Mouse (Mus musculus): ENCODE data around the gene Klf9. TPM values are rescaled to one million over a fixed set of nuclear protein-coding genes. Genes with fewer than 3 reads are reported as not detected.

Klf9 gene
- polyA plus RNA-seq, 1 experiment: 59.3 TPM

DNA sequence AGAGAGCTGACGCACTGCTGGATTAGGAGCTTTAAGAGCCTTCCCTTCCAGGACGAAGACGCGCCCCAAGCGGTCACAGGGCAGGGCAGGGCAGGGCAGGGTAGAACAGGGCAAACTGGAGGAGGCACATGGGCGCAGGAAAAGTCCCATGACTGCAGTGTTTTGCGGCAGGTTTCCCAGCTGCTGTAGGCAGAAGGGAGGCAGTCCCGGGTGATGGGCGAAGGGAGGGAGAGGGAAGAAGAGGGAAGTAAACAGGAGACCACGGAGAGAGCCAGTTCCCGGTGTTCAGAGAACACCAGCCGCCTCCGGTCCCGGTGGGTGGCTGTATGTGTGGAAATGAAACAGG, 7.0 kb upstream of the Klf9 start:
- Histone ChIP-seq H3K4me3 (ENCODE audit: insufficient read depth, low read depth, low read length) (peak overlapping the region; percentile 42), H3K4me1 (ENCODE audit: control insufficient read depth, insufficient read depth, low read length) (peaks cover 32% of the 10 kb centered on the region), H3K36me3 (ENCODE audit: control insufficient read depth, insufficient read depth, low read length) (no peaks in the 10 kb centered on the region), H3K27me3 (replicated peaks; ENCODE audit: control insufficient read depth, insufficient read depth, low read length) (no peaks in the 10 kb centered on the region), H3K27ac (ENCODE audit: insufficient read depth, low read depth, low read length) (peak overlapping the region; percentile 100)
- TF ChIP-seq CTCF (conservative IDR thresholded peaks at IDR 0.05; ENCODE audit: insufficient read depth, insufficient read length, low read depth, low read length) (peak; percentile 51; the same call in 1 of the 2 replicates), POLR2A (IDR thresholded peaks at IDR 0.05; ENCODE audit: low read depth, low read length) (no peak)
- DNase-seq: peak; percentile 95
- 2% methylated on average over 14 of the region's 14 CpGs for WGBS

DNA sequence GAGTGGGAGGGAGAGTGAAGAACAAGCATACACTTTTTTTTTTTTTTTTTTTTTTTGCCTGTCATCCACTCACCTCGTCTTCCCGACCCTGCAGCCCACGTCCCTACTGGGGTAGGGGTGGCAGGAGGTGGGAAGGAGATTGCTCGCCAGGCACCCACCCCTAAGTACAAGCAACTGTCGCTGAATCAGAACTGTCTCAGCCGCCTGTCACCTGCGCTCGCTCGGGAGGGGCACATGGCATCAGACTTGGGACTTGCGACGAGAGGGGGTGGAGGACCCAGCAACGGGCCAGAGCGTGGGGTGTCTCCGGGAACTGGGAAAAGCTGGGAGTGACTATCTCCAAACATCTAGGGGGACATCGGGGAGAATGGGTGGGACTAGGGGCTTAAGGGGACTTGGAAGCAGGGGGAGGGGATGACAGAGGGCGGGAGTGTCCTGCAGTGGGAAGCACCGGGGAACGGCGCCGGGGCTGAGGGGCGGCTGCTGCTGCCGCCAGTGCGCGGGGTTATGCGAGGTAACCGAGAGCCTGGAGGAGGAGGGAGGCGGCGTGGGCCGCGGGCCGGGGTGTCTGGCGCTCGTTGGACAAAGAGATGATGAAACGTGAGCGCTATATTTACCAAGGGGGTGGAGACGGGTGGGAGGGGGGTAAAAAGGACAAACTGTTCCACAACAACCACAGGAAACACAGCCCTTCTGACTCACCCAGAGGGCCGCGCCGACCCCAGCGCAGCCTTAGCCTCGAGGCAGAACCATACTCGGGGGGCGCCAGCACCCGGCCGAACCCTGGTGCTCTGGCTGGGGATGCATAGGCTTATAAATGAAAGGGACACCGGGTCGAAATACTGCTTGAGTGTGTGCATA, 6.4 kb upstream of the Klf9 start:
- peak; percentile 18 for TF ChIP-seq POLR2A (IDR thresholded peaks at IDR 0.05; ENCODE audit: low read depth, low read length)
- no peak for TF ChIP-seq CTCF (conservative IDR thresholded peaks at IDR 0.05; ENCODE audit: insufficient read depth, insufficient read length, low read depth, low read length)
- DNase-seq: peak; percentile 97
- under 1% methylated on average over 44 of the region's 47 CpGs for WGBS

DNA sequence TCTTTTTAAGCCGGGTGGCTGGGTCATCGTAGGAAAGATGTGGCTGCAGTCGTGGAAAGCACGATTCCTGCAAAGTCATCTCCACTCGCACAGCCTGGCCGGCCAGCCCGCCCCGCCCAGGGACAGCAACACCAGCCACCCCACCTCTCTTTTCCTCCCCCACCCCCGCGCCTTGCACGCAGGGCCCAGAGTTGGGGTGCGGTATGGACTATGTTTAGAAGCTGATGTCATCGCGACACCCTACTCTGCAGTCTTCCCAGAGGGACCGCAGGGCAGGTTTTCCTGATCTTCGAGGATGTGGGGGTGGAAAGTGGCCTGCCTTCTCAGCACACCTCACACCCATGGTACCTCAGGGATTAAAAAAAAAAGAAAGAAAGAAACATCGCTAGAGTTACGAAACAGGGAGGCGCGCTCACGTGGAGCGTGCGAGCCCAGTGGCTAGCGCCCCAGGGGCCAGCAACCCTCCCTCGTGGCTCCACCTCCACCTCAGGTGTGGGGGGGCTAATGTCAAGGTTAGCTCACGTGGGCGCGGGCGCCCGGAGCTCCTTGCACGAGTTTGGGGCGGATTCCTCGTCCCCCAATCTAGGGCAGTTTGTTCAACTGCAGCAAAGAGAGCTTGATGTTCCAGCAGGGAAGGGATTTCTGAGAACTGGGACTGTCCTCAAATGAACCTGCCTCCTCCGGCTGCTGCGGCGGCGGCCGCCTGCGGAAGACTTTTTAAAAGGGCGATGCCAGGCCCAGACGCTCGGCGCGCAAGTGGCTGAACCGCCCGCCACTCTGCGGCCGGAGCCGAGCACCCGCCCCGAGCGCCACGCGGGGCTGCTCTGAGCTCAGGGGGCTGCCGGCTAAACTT, 5.5 kb upstream of the Klf9 start:
- Histone ChIP-seq H3K36me3 (ENCODE audit: control insufficient read depth, insufficient read depth, low read length) (no peaks in the 10 kb centered on the region), H3K4me3 (ENCODE audit: insufficient read depth, low read depth, low read length) (peak overlapping the region; percentile 52), H3K27ac (ENCODE audit: insufficient read depth, low read depth, low read length) (peak overlapping the region; percentile 100), H3K27me3 (replicated peaks; ENCODE audit: control insufficient read depth, insufficient read depth, low read length) (no peaks in the 10 kb centered on the region), H3K4me1 (ENCODE audit: control insufficient read depth, insufficient read depth, low read length) (peaks cover 35% of the 10 kb centered on the region)
- TF ChIP-seq POLR2A (IDR thresholded peaks at IDR 0.05; ENCODE audit: low read depth, low read length) (peak; percentile 67), CTCF (conservative IDR thresholded peaks at IDR 0.05; ENCODE audit: insufficient read depth, insufficient read length, low read depth, low read length) (no peak)
- WGBS: under 1% methylated on average over 55 of the region's 55 CpGs
- DNase-seq: peak; percentile 98

More for the DNA sequence above, 6.4 kb upstream of the Klf9 start:
- no peaks in the 10 kb centered on the region for H3K27me3 ChIP-seq (replicated peaks; ENCODE audit: control insufficient read depth, insufficient read depth, low read length)
- H3K4me3 ChIP-seq (ENCODE audit: insufficient read depth, low read depth, low read length): peak overlapping the region; percentile 42
- H3K36me3 ChIP-seq (ENCODE audit: control insufficient read depth, insufficient read depth, low read length): no peaks in the 10 kb centered on the region
- peaks cover 34% of the 10 kb centered on the region for H3K4me1 ChIP-seq (ENCODE audit: control insufficient read depth, insufficient read depth, low read length)
- H3K27ac ChIP-seq (ENCODE audit: insufficient read depth, low read depth, low read length): peak overlapping the region; percentile 100

DNA sequence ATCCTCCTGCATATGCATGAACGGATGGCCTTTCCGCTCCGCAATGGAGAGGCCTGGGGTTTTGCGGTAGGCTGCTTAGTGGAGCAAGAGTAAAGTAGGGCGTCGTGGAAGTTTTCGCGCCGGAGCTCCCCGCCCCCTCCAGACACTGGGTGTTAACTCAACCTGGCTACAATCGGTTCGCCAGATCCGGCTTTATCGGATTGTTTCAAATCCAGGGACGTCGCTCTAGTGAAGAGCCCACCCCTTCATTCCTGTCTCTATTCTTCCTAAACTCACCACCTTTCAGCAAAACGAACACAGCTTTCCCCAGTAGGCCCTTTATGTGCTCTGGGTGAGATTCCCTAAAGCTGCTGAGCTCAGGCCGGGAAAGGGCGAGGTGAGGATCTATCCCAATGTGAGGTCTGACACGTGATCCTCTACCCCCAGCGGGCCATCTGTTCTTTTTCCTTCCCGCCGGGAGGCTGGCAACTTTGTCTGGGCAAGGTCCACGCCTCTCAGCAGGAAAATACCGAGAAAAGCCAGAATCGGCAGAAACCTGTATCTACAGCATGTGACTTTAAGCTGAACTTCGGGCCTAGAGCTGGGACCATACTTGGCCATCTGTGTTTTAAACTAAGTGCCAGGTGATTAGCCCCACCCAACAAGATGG, 4.7 kb upstream of the Klf9 start:
- Histone ChIP-seq H3K27ac (ENCODE audit: insufficient read depth, low read depth, low read length) (peak overlapping the region; percentile 100), H3K4me3 (ENCODE audit: insufficient read depth, low read depth, low read length) (peak overlapping the region; percentile 52), H3K36me3 (ENCODE audit: control insufficient read depth, insufficient read depth, low read length) (no peaks in the 10 kb centered on the region), H3K27me3 (replicated peaks; ENCODE audit: control insufficient read depth, insufficient read depth, low read length) (no peaks in the 10 kb centered on the region), H3K4me1 (ENCODE audit: control insufficient read depth, insufficient read depth, low read length) (peaks cover 35% of the 10 kb centered on the region)
- WGBS: 3% methylated on average over 27 of the region's 27 CpGs
- peak; percentile 33 for TF ChIP-seq POLR2A (IDR thresholded peaks at IDR 0.05; ENCODE audit: low read depth, low read length)
- TF ChIP-seq CTCF (conservative IDR thresholded peaks at IDR 0.05; ENCODE audit: insufficient read depth, insufficient read length, low read depth, low read length): no peak
- peak; percentile 97 for DNase-seq

DNA sequence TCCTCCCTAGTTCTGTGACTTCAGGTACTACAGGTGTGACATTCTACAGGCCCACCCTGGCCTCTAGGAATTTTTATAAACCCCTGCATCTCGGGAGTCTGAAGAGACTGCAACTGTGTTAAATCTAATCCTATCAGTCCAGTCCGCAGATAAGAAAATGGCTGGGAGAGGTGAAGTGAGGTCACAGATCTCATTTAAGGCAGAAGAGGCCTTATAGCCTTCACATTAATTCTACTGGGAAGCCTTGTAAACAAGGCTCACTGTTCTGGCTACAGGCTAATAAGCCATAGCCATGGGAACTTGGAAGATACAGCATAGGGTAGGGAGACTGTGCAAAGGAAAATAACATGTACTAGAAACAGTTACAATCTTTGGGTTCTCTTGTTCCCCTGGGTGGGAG, 3.7 kb upstream of the Klf9 start:
- H3K36me3 ChIP-seq (ENCODE audit: control insufficient read depth, insufficient read depth, low read length): no peaks in the 10 kb centered on the region
- H3K4me3 ChIP-seq (ENCODE audit: insufficient read depth, low read depth, low read length): no peak overlapping the region
- WGBS: 45% methylated on average over 2 of the region's 2 CpGs
- no peaks in the 10 kb centered on the region for H3K27me3 ChIP-seq (replicated peaks; ENCODE audit: control insufficient read depth, insufficient read depth, low read length)
- H3K4me1 ChIP-seq (ENCODE audit: control insufficient read depth, insufficient read depth, low read length): peaks cover 28% of the 10 kb centered on the region
- H3K27ac ChIP-seq (ENCODE audit: insufficient read depth, low read depth, low read length): peak overlapping the region; percentile 100
- TF ChIP-seq POLR2A (IDR thresholded peaks at IDR 0.05; ENCODE audit: low read depth, low read length) (no peak), CTCF (conservative IDR thresholded peaks at IDR 0.05; ENCODE audit: insufficient read depth, insufficient read length, low read depth, low read length) (no peak)
- peak; percentile 26 for DNase-seq

DNA sequence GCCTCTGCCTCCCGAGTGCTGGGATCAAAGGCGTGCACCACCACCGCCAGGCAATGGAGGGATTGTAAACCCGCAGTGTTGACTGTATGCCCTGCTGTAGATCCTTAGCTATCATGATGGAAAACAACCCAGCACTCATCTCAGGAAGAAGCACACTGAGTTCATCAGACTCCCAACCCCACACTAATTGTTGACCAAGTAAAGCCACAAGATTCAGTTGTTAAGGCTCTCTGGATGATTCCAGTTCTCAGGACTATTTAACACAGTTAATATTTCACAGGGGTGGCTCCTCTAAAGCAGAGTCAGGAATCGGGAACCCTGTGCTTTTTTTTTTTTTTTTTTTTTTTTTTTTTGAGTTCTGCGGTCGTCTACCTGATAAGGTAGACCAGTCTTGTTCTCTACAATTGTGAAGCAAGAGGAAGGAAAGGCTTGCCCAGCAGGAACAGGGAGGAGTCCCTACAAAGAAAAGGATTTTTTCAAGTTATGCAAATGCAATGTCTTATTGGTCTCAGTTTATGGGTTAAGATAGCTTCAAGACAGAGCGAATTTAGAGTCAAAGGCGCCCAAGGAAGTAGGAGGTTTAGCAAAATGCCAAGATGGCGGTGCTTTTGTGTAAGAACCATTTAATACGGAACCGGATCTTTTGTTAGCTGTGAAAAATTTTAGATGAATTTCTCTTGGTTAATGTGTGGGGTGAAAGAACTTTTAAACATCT, 1.1 kb upstream of the Klf9 start:
- H3K27ac ChIP-seq (ENCODE audit: insufficient read depth, low read depth, low read length): peak overlapping the region; percentile 100
- H3K27me3 ChIP-seq (replicated peaks; ENCODE audit: control insufficient read depth, insufficient read depth, low read length): no peaks in the 10 kb centered on the region
- TF ChIP-seq CTCF (conservative IDR thresholded peaks at IDR 0.05; ENCODE audit: insufficient read depth, insufficient read length, low read depth, low read length): no peak
- TF ChIP-seq POLR2A (IDR thresholded peaks at IDR 0.05; ENCODE audit: low read depth, low read length): no peak
- peak; percentile 92 for DNase-seq
- H3K4me3 ChIP-seq (ENCODE audit: insufficient read depth, low read depth, low read length): peak overlapping the region; percentile 94
- H3K36me3 ChIP-seq (ENCODE audit: control insufficient read depth, insufficient read depth, low read length): no peaks in the 10 kb centered on the region
- H3K4me1 ChIP-seq (ENCODE audit: control insufficient read depth, insufficient read depth, low read length): peaks cover 6% of the 10 kb centered on the region; the same call in 1 of the 2 replicates
- 23% methylated on average over 12 of the region's 12 CpGs for WGBS

All from kidney, adult 2 months (tissue).